Comparison of ENCODE assay signal across 20 mouse cellular contexts in the genomic region with DNA sequence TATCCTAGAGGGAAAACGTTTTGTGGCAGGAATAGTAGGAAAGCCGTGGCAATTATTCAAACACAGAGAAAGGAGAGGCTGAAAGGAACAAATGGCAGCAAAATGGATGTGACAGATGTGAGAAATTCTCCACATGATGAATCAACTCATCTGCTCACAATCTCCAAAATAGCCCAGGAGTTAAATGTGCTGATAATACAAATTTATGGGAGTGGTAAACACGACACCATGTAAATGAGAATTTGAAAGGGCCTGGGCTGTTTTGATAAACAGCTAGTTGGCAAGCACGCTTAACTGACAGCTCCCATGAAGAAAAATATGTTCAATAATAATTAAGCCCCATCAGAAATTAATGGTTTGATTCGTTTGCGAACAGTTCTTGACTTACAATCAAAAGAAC.
DNase-seq lines count a peak whose midpoint lies in the region; ATAC-seq and TF ChIP-seq lines count a peak whose summit lies in the region.
"Had no signal": no experiment of that assay in that cellular context is flagged by ENCODE, and none has a peak within 500 bp of the region (broad histone marks: within the 10 kb centered on the region; RNA-seq: fewer than 3 reads in every experiment).

No protein-coding gene starts in this region.

- peak; percentile 91 for TF ChIP-seq EP300 in liver, postnatal 0 days (IDR thresholded peaks at IDR 0.05; ENCODE audit: low read depth)

- no peak overlapping the region for H3K4me2 ChIP-seq in forebrain, embryonic 14.5 days (ENCODE audit: low read length)
- no peak overlapping the region for H3K4me2 ChIP-seq in forebrain, embryonic 15.5 days (replicated peaks)
- 0 out of 2 replicates have a peak overlapping the region, but pooled peaks have one; percentile 30 for H3K4me2 ChIP-seq in liver, postnatal 0 days (ENCODE audit: low read depth, low read length)
- H3K4me2 ChIP-seq: embryonic facial prominence, embryonic 12.5 days; hindbrain, embryonic 13.5 days; limb, embryonic 13.5 days; midbrain, embryonic 12.5 days; neural tube, embryonic 13.5 days had no signal

- no peaks in the 10 kb centered on the region for H3K9me3 ChIP-seq in forebrain, embryonic 14.5 days (replicated peaks; ENCODE audit: control insufficient read depth, low read length)
- H3K9me3 ChIP-seq in forebrain, embryonic 15.5 days: no peaks in the 10 kb centered on the region
- no peaks in the 10 kb centered on the region for H3K9me3 ChIP-seq in erythroblast, embryonic 14.5 days (ENCODE audit: control insufficient read depth, low read length)
- H3K9me3 ChIP-seq in liver, postnatal 0 days (ENCODE audit: low read length): no peaks in the 10 kb centered on the region
- H3K9me3 ChIP-seq: embryonic facial prominence, embryonic 12.5 days; hindbrain, embryonic 13.5 days; limb, embryonic 13.5 days; midbrain, embryonic 12.5 days; neural tube, embryonic 13.5 days had no signal

- no peaks in the 10 kb centered on the region for H3K36me3 ChIP-seq in forebrain, embryonic 14.5 days (ENCODE audit: control insufficient read depth, insufficient read depth, low read length)
- H3K36me3 ChIP-seq in forebrain, embryonic 15.5 days: no peaks in the 10 kb centered on the region
- H3K36me3 ChIP-seq in erythroblast, embryonic 14.5 days (ENCODE audit: control insufficient read depth): no peaks in the 10 kb centered on the region
- H3K36me3 ChIP-seq in liver, postnatal 0 days (replicated peaks; ENCODE audit: insufficient read depth, low read length): no peaks in the 10 kb centered on the region
- H3K36me3 ChIP-seq: embryonic facial prominence, embryonic 12.5 days; hindbrain, embryonic 13.5 days; limb, embryonic 13.5 days; midbrain, embryonic 12.5 days; neural tube, embryonic 13.5 days had no signal

- no peaks in the 10 kb centered on the region for H3K27me3 ChIP-seq in forebrain, embryonic 14.5 days (replicated peaks; ENCODE audit: control insufficient read depth, insufficient read depth, low read length)
- no peaks in the 10 kb centered on the region for H3K27me3 ChIP-seq in forebrain, embryonic 15.5 days
- no peaks in the 10 kb centered on the region for H3K27me3 ChIP-seq in erythroblast, embryonic 14.5 days (ENCODE audit: control insufficient read depth)
- no peaks in the 10 kb centered on the region for H3K27me3 ChIP-seq in liver, postnatal 0 days (ENCODE audit: insufficient read depth, low read length)
- H3K27me3 ChIP-seq: embryonic facial prominence, embryonic 12.5 days; hindbrain, embryonic 13.5 days; limb, embryonic 13.5 days; midbrain, embryonic 12.5 days; neural tube, embryonic 13.5 days had no signal

- DNase-seq in forebrain, embryonic 14.5 days (ENCODE audit: low spot score): peak; percentile 4
- peak; percentile 39 for DNase-seq in MEL-GATA-1-ER (ENCODE audit: extremely low read depth, low read depth)
- DNase-seq in liver, postnatal 0 days: no peak
- DNase-seq in embryo, embryonic 10.5 days (ENCODE audit: low spot score): no peak
- no peak for DNase-seq in kidney, adult 18-20 months
- DNase-seq in ovary, postnatal 14 days (ENCODE audit: low spot score): no peak
- DNase-seq: adrenal gland, postnatal 25 days; cerebellum, adult 9-11 months; kidney, adult 9 months; kidney, postnatal 25 days; right cerebral cortex, postnatal 14 days; thymus, postnatal 14 days had no signal

- no peak overlapping the region for H3K27ac ChIP-seq in forebrain, embryonic 14.5 days (ENCODE audit: low read depth, low read length)
- H3K27ac ChIP-seq in forebrain, embryonic 15.5 days (replicated peaks): no peak overlapping the region
- peak overlapping the region; percentile 23; the same call in 1 of the 2 replicates for H3K27ac ChIP-seq in liver, postnatal 0 days (ENCODE audit: low read depth)
- H3K27ac ChIP-seq: embryonic facial prominence, embryonic 12.5 days; hindbrain, embryonic 13.5 days; limb, embryonic 13.5 days; macrophage; midbrain, embryonic 12.5 days; neural tube, embryonic 13.5 days had no signal

- H3K9ac ChIP-seq in forebrain, embryonic 14.5 days (ENCODE audit: low read length): no peak overlapping the region
- H3K9ac ChIP-seq in forebrain, embryonic 15.5 days (replicated peaks): no peak overlapping the region
- no peak overlapping the region for H3K9ac ChIP-seq in liver, postnatal 0 days (replicated peaks)
- H3K9ac ChIP-seq: embryonic facial prominence, embryonic 12.5 days; hindbrain, embryonic 13.5 days; limb, embryonic 13.5 days; midbrain, embryonic 12.5 days; neural tube, embryonic 13.5 days had no signal

- no peak for ATAC-seq in forebrain, embryonic 14.5 days
- ATAC-seq in forebrain, embryonic 15.5 days (replicated peaks): no peak
- ATAC-seq in liver, postnatal 0 days: peak; percentile 79

- no peak overlapping the region for H3K4me3 ChIP-seq in forebrain, embryonic 14.5 days (ENCODE audit: low read depth, low read length)
- no peak overlapping the region for H3K4me3 ChIP-seq in forebrain, embryonic 15.5 days
- peak overlapping the region; percentile 3 for H3K4me3 ChIP-seq in erythroblast, embryonic 14.5 days (replicated peaks)
- H3K4me3 ChIP-seq in liver, postnatal 0 days (ENCODE audit: low read depth, low read length): no peak overlapping the region
- H3K4me3 ChIP-seq: embryonic facial prominence, embryonic 12.5 days; hindbrain, embryonic 13.5 days; limb, embryonic 13.5 days; midbrain, embryonic 12.5 days; neural tube, embryonic 13.5 days had no signal

- 79% methylated on average over 6 of the region's 6 CpGs for WGBS in forebrain, embryonic 14.5 days
- WGBS in forebrain, embryonic 15.5 days: 69% methylated on average over 6 of the region's 6 CpGs
- 55% methylated on average over 6 of the region's 6 CpGs for WGBS in liver, postnatal 0 days (ENCODE audit: insufficient replicate concordance)

- H3K4me1 ChIP-seq in forebrain, embryonic 14.5 days (ENCODE audit: control insufficient read depth, insufficient read depth, low read length): no peaks in the 10 kb centered on the region
- no peaks in the 10 kb centered on the region for H3K4me1 ChIP-seq in forebrain, embryonic 15.5 days
- H3K4me1 ChIP-seq in erythroblast, embryonic 14.5 days (ENCODE audit: control insufficient read depth): peaks cover 40% of the 10 kb centered on the region
- no peaks in the 10 kb centered on the region for H3K4me1 ChIP-seq in liver, postnatal 0 days (ENCODE audit: insufficient read depth)
- H3K4me1 ChIP-seq: embryonic facial prominence, embryonic 12.5 days; hindbrain, embryonic 13.5 days; limb, embryonic 13.5 days; midbrain, embryonic 12.5 days; neural tube, embryonic 13.5 days had no signal

- TF ChIP-seq CTCF in liver, postnatal 0 days (IDR thresholded peaks at IDR 0.05; ENCODE audit: low read depth): no peak

Comparison
In these comparisons a context has a peak if more than half of its experiments do, and no peak if none do; other contexts are left out.
1. DNase-seq: peak in forebrain, embryonic 14.5 days (single experiment) and MEL-GATA-1-ER (single experiment); none in liver, postnatal 0 days (single experiment), embryo, embryonic 10.5 days (single experiment), kidney, adult 18-20 months (single experiment) and ovary, postnatal 14 days (single experiment).